Mouse (Mus musculus): ENCODE measurements at regions not wholly inside any gene's neighbourhood (a gene's known extent, or its start where the extent isn't known, plus 50 kb on each side); places are given as distances from the start of the nearest gene placed in this dataset.

GRCm38 (mm10) chr16:52811219-52811618 lies 357.3 kb upstream of the Alcam start:
- TF ChIP-seq EP300 (optimal IDR thresholded peaks at IDR 0.05) (no peak), CTCF (IDR thresholded peaks at IDR 0.05; ENCODE audit: low read depth) (no peak)
